Mouse (Mus musculus): ENCODE data around the gene Ankrd23. TPM values are rescaled to one million over a fixed set of nuclear protein-coding genes. Genes with fewer than 3 reads are reported as not detected.
A peak's percentile ranks its signal among the peaks of the same experiment; 100 is the strongest.

Ankrd23 gene
- total and polyA plus RNA-seq, 3 experiments, result 310 to 397 (median 338) TPM

DNA sequence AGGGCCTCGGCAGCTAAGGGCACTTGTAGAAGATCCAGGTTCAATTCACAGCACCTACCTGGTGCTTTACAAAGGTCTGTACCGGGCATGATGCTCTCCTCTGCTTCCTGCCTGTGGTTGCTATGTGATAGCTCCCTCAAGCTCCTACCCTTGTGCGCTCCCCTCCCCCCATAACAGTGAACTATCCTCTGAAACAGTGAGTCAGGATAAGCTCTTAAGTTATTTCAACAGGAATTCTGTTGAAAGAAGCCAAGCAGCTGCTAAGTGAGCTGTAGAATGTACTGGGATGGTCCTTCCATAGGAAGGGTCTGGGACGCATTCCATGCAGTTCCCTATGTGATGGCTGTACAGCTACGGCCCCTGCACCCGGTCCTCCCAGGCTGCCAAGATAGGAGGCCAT lies 3.1 kb downstream of the Ankrd23 start:
- peak overlapping the region; percentile 2; the same call in 1 of the 2 replicates for H3K9ac ChIP-seq (ENCODE audit: low read depth, low read length)
- no peak for TF ChIP-seq POLR2A (IDR thresholded peaks at IDR 0.05; ENCODE audit: insufficient read depth, low read depth, low read length)
- no peak for TF ChIP-seq CTCF (IDR thresholded peaks at IDR 0.05)
- no peak for TF ChIP-seq EP300 (IDR thresholded peaks at IDR 0.05; ENCODE audit: insufficient read depth, low read depth, low read length)
- H3K27ac ChIP-seq, result peak overlapping the region; percentile 89
- no peaks in the 10 kb centered on the region for H3K79me2 ChIP-seq (replicated peaks; ENCODE audit: control insufficient read depth, insufficient read depth, low read length)
- H3K4me1 ChIP-seq (ENCODE audit: control insufficient read depth, insufficient read depth, low read length), result peaks cover 5% of the 10 kb centered on the region; the same call in 1 of the 2 replicates
- 63% methylated on average over 6 of the region's 6 CpGs for WGBS
- intact Hi-C loops (cut with DNase I), result no loop called here
- H3K36me3 ChIP-seq (ENCODE audit: control insufficient read depth, insufficient read depth, low read length), result no peaks in the 10 kb centered on the region
- H3K27me3 ChIP-seq (ENCODE audit: control insufficient read depth, insufficient read depth, low read length), result no peaks in the 10 kb centered on the region
- no peak for DNase-seq
- peak overlapping the region; percentile 41 for H3K4me3 ChIP-seq

DNA sequence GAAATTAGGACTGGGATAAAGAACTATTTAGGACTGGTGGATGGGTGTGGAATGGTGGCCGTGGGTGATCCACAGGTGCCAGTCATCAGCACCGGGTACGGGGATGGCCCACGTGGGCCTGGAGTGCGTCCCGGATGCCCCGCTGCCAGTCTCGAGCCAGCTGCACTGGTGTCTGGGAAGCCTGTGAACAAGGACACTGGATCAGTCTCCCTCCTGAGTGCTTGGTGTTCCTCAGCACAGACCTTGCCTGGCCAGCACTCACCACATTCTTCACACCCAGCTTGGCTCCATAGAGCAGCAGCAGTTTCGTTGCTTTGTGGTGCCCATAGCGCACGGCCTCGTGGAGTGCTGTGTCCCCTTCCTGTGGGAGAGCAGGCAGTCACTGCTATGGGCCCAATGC lies 5.2 kb downstream of the Ankrd23 start:
- Histone ChIP-seq H3K9ac (ENCODE audit: low read depth, low read length) (peak overlapping the region; percentile 30; the same call in 1 of the 2 replicates), H3K4me1 (ENCODE audit: control insufficient read depth, insufficient read depth, low read length) (peaks cover 5% of the 10 kb centered on the region; the same call in 1 of the 2 replicates), H3K27ac (no peak overlapping the region; the same call in 1 of the 2 replicates), H3K79me2 (replicated peaks; ENCODE audit: control insufficient read depth, insufficient read depth, low read length) (no peaks in the 10 kb centered on the region), H3K4me3 (no peak overlapping the region), H3K36me3 (ENCODE audit: control insufficient read depth, insufficient read depth, low read length) (no peaks in the 10 kb centered on the region), H3K27me3 (ENCODE audit: control insufficient read depth, insufficient read depth, low read length) (no peaks in the 10 kb centered on the region)
- peak in 1 of 2 experiments; percentile 46 for DNase-seq
- peak; percentile 47; the same call in 1 of the 2 replicates for TF ChIP-seq EP300 (IDR thresholded peaks at IDR 0.05; ENCODE audit: insufficient read depth, low read depth, low read length)
- peak; percentile 24; the same call in 1 of the 2 replicates for TF ChIP-seq POLR2A (IDR thresholded peaks at IDR 0.05; ENCODE audit: insufficient read depth, low read depth, low read length)
- TF ChIP-seq CTCF (IDR thresholded peaks at IDR 0.05), result no peak
- intact Hi-C loops (cut with DNase I), result no loop called here
- WGBS, result 54% methylated on average over 12 of the region's 12 CpGs

DNA sequence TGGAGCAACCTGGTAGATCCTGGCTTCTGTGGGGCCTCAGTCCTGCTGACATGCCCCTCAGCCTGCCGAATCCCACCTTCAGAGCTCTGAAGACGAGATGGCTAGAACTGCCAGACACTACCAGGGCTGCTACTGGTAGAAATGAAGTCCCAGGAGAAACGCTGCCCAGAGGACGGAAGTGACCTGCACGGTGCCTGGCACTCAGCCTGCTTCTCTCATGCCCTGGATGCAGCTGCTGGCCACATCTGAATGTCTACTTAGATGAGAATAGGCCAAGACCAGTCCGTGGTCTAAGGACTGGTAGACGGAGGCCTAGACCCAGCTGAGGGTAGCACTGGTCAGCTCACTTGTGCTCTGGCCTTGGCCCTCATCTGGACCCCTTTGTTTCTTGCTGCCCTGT lies 5.7 kb downstream of the Ankrd23 start:
- 54% methylated on average over 7 of the region's 7 CpGs for WGBS
- DNase-seq, result peak in 1 of 2 experiments; percentile 34
- no peak overlapping the region for H3K9ac ChIP-seq (ENCODE audit: low read depth, low read length)
- intact Hi-C loops (cut with DNase I), result no loop called here
- H3K27ac ChIP-seq, result no peak overlapping the region; the same call in 1 of the 2 replicates
- H3K4me3 ChIP-seq, result no peak overlapping the region
- TF ChIP-seq CTCF (IDR thresholded peaks at IDR 0.05) (no peak), EP300 (IDR thresholded peaks at IDR 0.05; ENCODE audit: insufficient read depth, low read depth, low read length) (no peak), POLR2A (IDR thresholded peaks at IDR 0.05; ENCODE audit: insufficient read depth, low read depth, low read length) (no peak)
- no peaks in the 10 kb centered on the region for H3K27me3 ChIP-seq (ENCODE audit: control insufficient read depth, insufficient read depth, low read length)
- H3K36me3 ChIP-seq (ENCODE audit: control insufficient read depth, insufficient read depth, low read length), result no peaks in the 10 kb centered on the region
- peaks cover 5% of the 10 kb centered on the region; the same call in 1 of the 2 replicates for H3K4me1 ChIP-seq (ENCODE audit: control insufficient read depth, insufficient read depth, low read length)
- H3K79me2 ChIP-seq (replicated peaks; ENCODE audit: control insufficient read depth, insufficient read depth, low read length), result no peaks in the 10 kb centered on the region

DNA sequence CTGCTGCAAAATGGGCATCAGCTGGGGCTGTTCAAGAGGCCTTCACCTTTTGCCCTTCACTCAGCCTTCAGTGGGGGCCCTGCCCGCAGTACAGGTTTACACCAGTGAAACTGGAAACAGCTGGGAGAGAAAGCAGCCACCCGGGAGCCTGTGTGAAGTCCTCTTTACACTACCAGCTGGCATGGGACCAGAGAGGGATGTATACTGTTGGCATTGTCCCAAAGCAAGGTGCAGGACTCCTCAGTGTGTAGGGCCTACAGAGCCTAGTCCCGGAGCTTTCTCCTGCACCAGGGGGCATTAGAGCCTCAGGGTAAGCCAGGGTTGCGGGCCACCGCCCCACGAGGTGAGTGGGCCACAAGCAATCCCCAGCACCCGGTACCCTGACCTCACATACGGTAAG lies 6.2 kb downstream of the Ankrd23 start:
- Histone ChIP-seq H3K4me3 (no peak overlapping the region), H3K79me2 (replicated peaks; ENCODE audit: control insufficient read depth, insufficient read depth, low read length) (no peaks in the 10 kb centered on the region), H3K9ac (ENCODE audit: low read depth, low read length) (no peak overlapping the region), H3K36me3 (ENCODE audit: control insufficient read depth, insufficient read depth, low read length) (no peaks in the 10 kb centered on the region), H3K27me3 (ENCODE audit: control insufficient read depth, insufficient read depth, low read length) (no peaks in the 10 kb centered on the region), H3K27ac (no peak overlapping the region; the same call in 1 of the 2 replicates), H3K4me1 (ENCODE audit: control insufficient read depth, insufficient read depth, low read length) (peaks cover 2% of the 10 kb centered on the region; the same call in 1 of the 2 replicates)
- TF ChIP-seq POLR2A (IDR thresholded peaks at IDR 0.05; ENCODE audit: insufficient read depth, low read depth, low read length) (no peak), EP300 (IDR thresholded peaks at IDR 0.05; ENCODE audit: insufficient read depth, low read depth, low read length) (no peak), CTCF (IDR thresholded peaks at IDR 0.05) (no peak)
- DNase-seq, result no peak
- intact Hi-C loops (cut with DNase I), result no loop called here
- WGBS, result 63% methylated on average over 8 of the region's 8 CpGs

DNA sequence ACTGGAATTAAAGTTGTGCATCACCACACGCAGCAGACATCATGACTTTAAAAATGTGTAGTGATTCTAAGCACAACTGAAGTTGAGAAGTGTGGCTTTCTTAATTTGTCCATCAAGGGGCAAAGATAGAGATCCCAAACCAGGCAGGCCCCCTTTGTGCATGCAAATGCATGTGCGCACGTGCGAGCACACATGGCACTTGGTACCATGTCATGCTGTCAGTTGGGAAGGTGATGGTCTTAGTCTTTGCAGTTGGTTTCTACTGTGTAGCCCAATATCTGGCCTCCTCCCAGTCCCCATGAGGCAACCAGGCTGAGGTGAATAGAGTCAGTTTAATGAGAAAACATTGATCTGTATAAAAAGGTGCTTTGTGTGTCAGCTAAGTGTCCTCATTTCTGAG lies 6.8 kb downstream of the Ankrd23 start:
- no peak for TF ChIP-seq CTCF (IDR thresholded peaks at IDR 0.05)
- TF ChIP-seq POLR2A (IDR thresholded peaks at IDR 0.05; ENCODE audit: insufficient read depth, low read depth, low read length), result 0 out of 2 replicates have a peak, but pooled peaks have one; percentile 36
- TF ChIP-seq EP300 (IDR thresholded peaks at IDR 0.05; ENCODE audit: insufficient read depth, low read depth, low read length), result no peak
- Histone ChIP-seq H3K4me1 (ENCODE audit: control insufficient read depth, insufficient read depth, low read length) (peaks cover 2% of the 10 kb centered on the region; the same call in 1 of the 2 replicates), H3K9ac (ENCODE audit: low read depth, low read length) (no peak overlapping the region), H3K4me3 (no peak overlapping the region), H3K36me3 (ENCODE audit: control insufficient read depth, insufficient read depth, low read length) (no peaks in the 10 kb centered on the region), H3K27me3 (ENCODE audit: control insufficient read depth, insufficient read depth, low read length) (no peaks in the 10 kb centered on the region), H3K27ac (no peak overlapping the region), H3K79me2 (replicated peaks; ENCODE audit: control insufficient read depth, insufficient read depth, low read length) (no peaks in the 10 kb centered on the region)
- no peak for DNase-seq
- WGBS, result 92% methylated on average over 4 of the region's 4 CpGs
- intact Hi-C loops (cut with DNase I), result no loop called here

DNA sequence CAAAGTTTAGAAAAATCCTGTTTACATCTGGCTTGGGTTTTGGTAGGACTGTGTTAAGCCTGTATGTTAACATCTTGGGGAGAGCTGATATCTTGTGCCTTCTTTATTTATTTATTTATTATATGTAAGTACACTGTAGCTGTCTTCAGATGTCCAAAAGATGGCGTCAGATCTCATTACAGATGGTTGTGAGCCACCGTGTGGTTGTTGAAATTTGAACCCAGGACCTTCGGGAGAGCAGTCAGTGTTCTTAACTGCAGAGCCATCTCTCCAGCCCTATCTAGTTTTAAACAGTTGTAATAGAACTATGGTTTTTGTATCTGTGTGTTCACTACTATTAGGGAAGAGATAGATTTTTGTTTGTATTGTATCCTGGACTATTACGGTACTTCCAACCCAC lies 7.4 kb downstream of the Ankrd23 start:
- Histone ChIP-seq H3K4me1 (ENCODE audit: control insufficient read depth, insufficient read depth, low read length) (peaks cover 2% of the 10 kb centered on the region; the same call in 1 of the 2 replicates), H3K9ac (ENCODE audit: low read depth, low read length) (no peak overlapping the region), H3K79me2 (replicated peaks; ENCODE audit: control insufficient read depth, insufficient read depth, low read length) (no peaks in the 10 kb centered on the region), H3K4me3 (no peak overlapping the region), H3K27me3 (ENCODE audit: control insufficient read depth, insufficient read depth, low read length) (no peaks in the 10 kb centered on the region), H3K27ac (no peak overlapping the region), H3K36me3 (ENCODE audit: control insufficient read depth, insufficient read depth, low read length) (no peaks in the 10 kb centered on the region)
- DNase-seq, result no peak
- intact Hi-C loops (cut with DNase I), result no loop called here
- 85% methylated on average over 4 of the region's 4 CpGs for WGBS
- TF ChIP-seq CTCF (IDR thresholded peaks at IDR 0.05), result no peak
- TF ChIP-seq EP300 (IDR thresholded peaks at IDR 0.05; ENCODE audit: insufficient read depth, low read depth, low read length), result no peak
- TF ChIP-seq POLR2A (IDR thresholded peaks at IDR 0.05; ENCODE audit: insufficient read depth, low read depth, low read length), result no peak
